Mouse (Mus musculus): Measurements from ENCODE around the gene Tatdn3.
A peak's percentile ranks its signal among the peaks of the same experiment; 100 is the strongest.
"Not testable (repeated sequence)": the region's sequence is repeated elsewhere in the genome, so short reads cannot be mapped to it uniquely, and the experiment has no call there.

The Tatdn3 gene

GRCm38 (mm10) chr1:191035649-191036048 lies 27.1 kb downstream of the Tatdn3 start:
- no peak for DNase-seq (ENCODE audit: low spot score in 2 of 2)

- not testable (repeated sequence) for DNase-seq (ENCODE audit: low spot score in 2 of 2)
These were observed 31.8 kb downstream of the Tatdn3 start for GRCm38 (mm10) chr1:191030922-191031425.

- no peak for DNase-seq (ENCODE audit: low spot score in 2 of 2)
These were observed 32.5 kb downstream of the Tatdn3 start for GRCm38 (mm10) chr1:191030182-191030581.

- peak; percentile 95 to 97 for DNase-seq (ENCODE audit: low spot score in 2 of 2)
These were observed 36.6 kb downstream of the Tatdn3 start, which contains the start of gene Flvcr1 for GRCm38 (mm10) chr1:191026021-191026713. Gene Flvcr1 (minus strand): TSS chr1:191026158.

- peak in 1 of 2 experiments; percentile 1 for DNase-seq (ENCODE audit: low spot score in 2 of 2)
These were observed 37.4 kb downstream of the Tatdn3 start for GRCm38 (mm10) chr1:191025016-191026012.

GRCm38 (mm10) chr1:191023806-191024205 lies 38.9 kb downstream of the Tatdn3 start:
- not testable (repeated sequence) for DNase-seq (ENCODE audit: low spot score in 2 of 2)

- DNase-seq (ENCODE audit: low spot score in 2 of 2) = no peak
These were observed 39.6 kb downstream of the Tatdn3 start for GRCm38 (mm10) chr1:191023140-191023539.

GRCm38 (mm10) chr1:191021016-191021415 lies 41.7 kb downstream of the Tatdn3 start:
- no peak for DNase-seq (ENCODE audit: low spot score in 2 of 2)

- DNase-seq (ENCODE audit: low spot score in 2 of 2) = no peak
These were observed 42.4 kb downstream of the Tatdn3 start for GRCm38 (mm10) chr1:191020217-191020924.

GRCm38 (mm10) chr1:191019803-191020202 lies 42.9 kb downstream of the Tatdn3 start:
- no peak for DNase-seq (ENCODE audit: low spot score in 2 of 2)

- DNase-seq (ENCODE audit: low spot score in 2 of 2) = no peak
These were observed 48.5 kb downstream of the Tatdn3 start for GRCm38 (mm10) chr1:191014271-191014670.

- no peak for DNase-seq (ENCODE audit: low spot score in 2 of 2)
These were observed 54.0 kb downstream of the Tatdn3 start for GRCm38 (mm10) chr1:191008707-191009106.

- no peak for DNase-seq (ENCODE audit: low spot score in 2 of 2)
These were observed 60.5 kb downstream of the Tatdn3 start for GRCm38 (mm10) chr1:191002201-191002600.

- no peak for DNase-seq (ENCODE audit: low spot score in 2 of 2)
These were observed 62.0 kb downstream of the Tatdn3 start for GRCm38 (mm10) chr1:191000686-191001085.

- DNase-seq (ENCODE audit: low spot score in 2 of 2) = no peak
These were observed 64.7 kb downstream of the Tatdn3 start for GRCm38 (mm10) chr1:190998027-190998426.

GRCm38 (mm10) chr1:190996346-190996877 lies 66.3 kb downstream of the Tatdn3 start:
- no peak for DNase-seq (ENCODE audit: low spot score in 2 of 2)

Data from natural killer cell, adult 2 months (primary cell).